Mouse (Mus musculus) large intestine, adult 2 months (tissue): ENCODE measurements around the gene Vmn1r148. TPM values are rescaled to one million over a fixed set of nuclear protein-coding genes. Genes with fewer than 3 reads are reported as not detected.
"Not testable (repeated sequence)": the region's sequence is repeated elsewhere in the genome, so short reads cannot be mapped to it uniquely, and the experiment has no call there.

Source experiments
- DNase-seq: peaks from one replicate; pipeline ENCODE4 v3.0.0-alpha.2; 2012; ENCODE audit warnings: low read depth, low spot score
- WGBS: fragments of 180-500 bp; shearing (Covaris S2); methylation state at CpG from one replicate; pipeline ENCODE4 v1.1.7; 2018; 5-methylcytosine and 5-hydroxymethylcytosine counted together
- polyA plus RNA-seq: library from polyadenylated mRNA; depleted of rRNA; stranded (reverse); fragments of >200 nt; gene quantifications from 2 replicates; pipeline ENCODE4 v1.2.3, GENCODE M21; 2012; rRNA removed

The Vmn1r148 gene
- not detected in 2 replicates for polyA plus RNA-seq

DNA sequence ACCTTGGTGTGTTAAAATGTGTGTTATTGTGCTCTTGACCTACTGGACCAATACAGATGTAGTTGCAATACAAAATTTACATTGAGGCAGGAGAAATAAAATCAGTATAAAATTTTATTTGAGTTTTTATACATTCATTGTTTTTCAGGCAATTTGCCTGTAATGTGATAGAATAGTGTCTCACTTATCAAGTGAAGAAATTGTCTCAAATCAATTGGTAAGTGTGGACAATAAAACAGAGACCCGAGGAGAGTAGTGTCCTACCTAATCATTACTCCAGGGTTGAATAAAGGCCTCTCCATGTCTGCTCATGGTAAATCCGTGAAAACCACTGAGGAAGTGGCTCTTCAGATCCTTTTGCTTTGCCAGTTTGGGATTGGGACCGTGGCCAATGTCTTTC, at the start of gene Vmn1r148:
Gene Vmn1r148, plus strand, starts transcription at position 301 of the 400 bp plus-strand sequence.
- WGBS: no CpG with 5 or more reads among the region's 3 CpGs
- not testable (repeated sequence) for DNase-seq

DNA sequence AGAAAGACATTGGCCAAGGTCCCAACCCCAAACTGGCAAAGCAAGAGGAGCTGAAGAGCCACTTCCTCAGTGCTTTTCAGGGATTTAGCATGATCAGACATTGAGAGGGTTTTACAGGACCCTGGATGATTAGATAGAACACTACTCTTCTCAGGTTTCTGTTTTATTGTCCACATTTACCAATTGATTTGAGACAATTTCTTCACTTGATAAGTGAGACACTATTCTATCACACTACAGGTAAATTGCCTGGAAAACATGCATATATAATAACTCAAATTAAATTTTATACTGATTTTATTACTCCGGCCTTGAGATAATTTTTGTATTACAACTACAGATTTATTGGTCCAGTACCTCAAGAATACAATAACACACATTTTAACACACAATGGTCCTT, 42.4 kb upstream of the Vmn1r148 start, which contains the start of gene Gm8660:
Gene Gm8660, minus strand, starts transcription at position 101 of the 400 bp plus-strand sequence.
- DNase-seq: not testable (repeated sequence)
- WGBS: no CpG with 5 or more reads among the region's 1 CpGs

DNA sequence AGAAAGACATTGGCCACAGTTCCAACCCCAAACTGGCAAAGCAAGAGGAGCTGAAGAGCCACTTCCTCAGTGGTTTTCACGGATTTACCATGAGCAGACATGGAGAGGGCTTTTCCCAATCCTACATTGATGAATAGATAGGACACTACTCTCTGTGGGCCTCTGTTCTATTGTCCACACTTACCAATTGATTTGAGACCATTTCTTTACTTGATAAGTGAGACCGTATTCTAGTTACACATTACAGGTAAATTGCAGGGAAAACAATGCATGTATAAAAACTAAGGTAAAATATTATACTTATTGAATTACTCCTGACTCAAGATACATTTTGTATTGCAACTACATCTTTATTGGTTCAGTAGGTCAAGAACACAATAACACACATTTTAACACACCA, 24.7 kb downstream of the Vmn1r148 start, which contains the start of gene Vmn1r149:
Gene Vmn1r149, minus strand, starts transcription at position 101 of the 400 bp plus-strand sequence.
- not testable (repeated sequence) for DNase-seq
- no CpG with 5 or more reads among the region's 2 CpGs for WGBS

DNA sequence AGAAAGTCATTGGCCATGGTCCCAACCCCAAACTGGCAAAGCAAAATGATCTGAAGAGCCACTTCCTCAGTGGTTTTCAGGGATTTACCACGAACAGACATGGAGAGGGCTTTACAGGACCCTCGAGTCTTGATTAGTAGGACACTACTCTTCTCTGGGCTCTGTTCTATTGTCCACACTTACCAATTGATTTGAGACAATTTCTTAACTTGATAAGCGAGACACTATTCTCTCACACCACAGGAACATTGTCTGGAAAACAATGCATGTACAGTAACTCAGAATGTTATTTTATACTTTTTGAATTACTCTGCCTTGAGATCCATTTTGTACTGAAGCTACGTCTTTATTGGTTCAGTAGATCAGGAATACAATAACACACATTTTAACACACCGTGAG, 50.6 kb downstream of the Vmn1r148 start, which contains the start of gene Gm10665:
Gene Gm10665, minus strand, starts transcription at position 101 of the 400 bp plus-strand sequence.
- WGBS: no CpG with 5 or more reads among the region's 5 CpGs
- not testable (repeated sequence) for DNase-seq

Other genes starting within 250 kb of the Vmn1r148 start
- not detected in 2 replicates for gene Vmn1r142, start 249.5 kb upstream of the Vmn1r148 start, polyA plus RNA-seq
- gene Vmn1r143, start 224.2 kb upstream of the Vmn1r148 start, polyA plus RNA-seq: not detected in 2 replicates
- not detected in 2 replicates for gene Gm8653, start 212.3 kb upstream of the Vmn1r148 start, polyA plus RNA-seq
- gene Gm8453, start 184.1 kb upstream of the Vmn1r148 start, polyA plus RNA-seq: not detected in 2 replicates
- gene Gm4187, start 83.9 kb upstream of the Vmn1r148 start, polyA plus RNA-seq: not detected in 2 replicates
- not detected in 2 replicates for gene Gm8660, start 42.5 kb upstream of the Vmn1r148 start, polyA plus RNA-seq
- not detected in 2 replicates for gene Vmn1r149, start 24.6 kb downstream of the Vmn1r148 start, polyA plus RNA-seq
- gene Gm10665, start 50.5 kb downstream of the Vmn1r148 start, polyA plus RNA-seq: not detected in 2 replicates
- gene Vmn1r151, start 86.1 kb downstream of the Vmn1r148 start, polyA plus RNA-seq: not detected in 2 replicates
- gene Vmn1r152, start 109.4 kb downstream of the Vmn1r148 start, polyA plus RNA-seq: not detected in 2 replicates
- gene Gm8677, start 121.3 kb downstream of the Vmn1r148 start, polyA plus RNA-seq: not detected in 2 replicates
- gene Gm4201, start 151.8 kb downstream of the Vmn1r148 start, polyA plus RNA-seq: not detected in 2 replicates
- not detected in 2 replicates for gene Gm4565, start 174.5 kb downstream of the Vmn1r148 start, polyA plus RNA-seq
- not detected in 2 replicates for gene Vmn1r155, start 244.4 kb downstream of the Vmn1r148 start, polyA plus RNA-seq